Mouse (Mus musculus): ENCODE measurements around the gene Bicral.

Bicral gene

DNA sequence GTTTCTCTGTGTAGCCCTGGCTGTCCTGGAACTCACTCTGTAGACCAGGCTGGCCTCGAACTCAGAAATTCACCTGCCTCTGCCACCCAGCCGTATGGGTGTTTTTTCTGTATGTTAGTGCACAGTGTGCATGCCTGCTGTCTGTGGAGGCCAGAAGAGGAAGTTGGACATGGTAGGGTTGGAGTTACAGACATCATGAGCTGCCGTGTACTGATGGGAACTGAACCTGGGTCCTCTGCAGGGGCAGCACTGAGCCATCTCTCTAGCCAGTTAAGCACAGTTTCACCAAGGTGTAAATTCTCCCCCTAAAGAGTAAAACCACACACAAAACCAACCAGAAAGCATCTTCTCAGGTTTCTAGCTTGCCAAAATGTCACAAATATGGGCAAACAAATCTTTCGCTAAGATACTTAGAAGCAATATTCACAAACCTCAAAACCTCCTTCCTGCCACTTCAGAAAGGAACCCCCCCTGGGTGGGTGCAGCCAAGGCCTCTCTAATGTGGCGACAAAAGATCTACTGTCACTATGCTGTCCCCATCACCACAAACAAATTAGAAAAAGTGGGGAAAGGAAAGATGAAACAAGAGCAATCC lies 12.0 kb upstream of the Bicral start:
- peaks cover 95% of the 10 kb centered on the region for H3K4me1 ChIP-seq (replicated peaks; ENCODE audit: low read depth, low read length)
- H3K4me3 ChIP-seq (replicated peaks; ENCODE audit: low read length) = no peak overlapping the region
- H3K27me3 ChIP-seq (ENCODE audit: insufficient read depth, low read length) = no peaks in the 10 kb centered on the region
- TF ChIP-seq NANOG (IDR thresholded peaks at IDR 0.05; ENCODE audit: borderline replicate concordance, low read length) (no peak), POU5F1 (IDR thresholded peaks at IDR 0.05; ENCODE audit: borderline replicate concordance, low read length) (no peak), CTCF (conservative IDR thresholded peaks at IDR 0.05; ENCODE audit: low read length) (no peak)
- no peaks in the 10 kb centered on the region for H3K36me3 ChIP-seq (ENCODE audit: insufficient read depth, low read length)
- no peaks in the 10 kb centered on the region for H3K9me3 ChIP-seq (ENCODE audit: low read length)

DNA sequence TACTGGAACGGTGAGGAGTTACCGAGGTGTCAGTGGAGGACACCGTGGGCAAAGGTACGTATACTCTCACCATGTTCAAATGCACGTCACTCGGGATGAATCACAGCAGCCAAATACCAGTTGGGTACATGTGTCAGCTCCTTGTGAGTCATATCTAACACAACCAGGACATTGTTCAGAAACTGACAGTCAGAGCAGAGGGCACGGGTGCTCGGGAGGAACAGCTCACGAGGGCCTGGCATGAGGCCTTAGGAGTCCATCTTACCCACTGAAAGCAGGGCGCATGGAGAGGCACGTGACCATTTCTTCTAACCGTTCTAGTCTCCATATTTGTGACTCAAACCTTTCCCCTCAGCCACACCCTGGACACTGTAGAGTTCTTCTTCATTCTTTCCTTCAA lies 8.6 kb upstream of the Bicral start:
- H3K27me3 ChIP-seq (ENCODE audit: insufficient read depth, low read length) = no peaks in the 10 kb centered on the region
- TF ChIP-seq POU5F1 (IDR thresholded peaks at IDR 0.05; ENCODE audit: borderline replicate concordance, low read length) (no peak), CTCF (conservative IDR thresholded peaks at IDR 0.05; ENCODE audit: low read length) (no peak), NANOG (IDR thresholded peaks at IDR 0.05; ENCODE audit: borderline replicate concordance, low read length) (no peak)
- H3K9me3 ChIP-seq (ENCODE audit: low read length) = no peaks in the 10 kb centered on the region
- H3K4me3 ChIP-seq (replicated peaks; ENCODE audit: low read length) = no peak overlapping the region
- peaks cover 84% of the 10 kb centered on the region for H3K4me1 ChIP-seq (replicated peaks; ENCODE audit: low read depth, low read length)
- no peaks in the 10 kb centered on the region for H3K36me3 ChIP-seq (ENCODE audit: insufficient read depth, low read length)

GRCm38 (mm10) chr17:46864566-46865195 lies 6.4 kb upstream of the Bicral start:
- TF ChIP-seq NANOG (IDR thresholded peaks at IDR 0.05; ENCODE audit: borderline replicate concordance, low read length) (no peak), CTCF (conservative IDR thresholded peaks at IDR 0.05; ENCODE audit: low read length) (no peak), POU5F1 (IDR thresholded peaks at IDR 0.05; ENCODE audit: borderline replicate concordance, low read length) (no peak)
- no peaks in the 10 kb centered on the region for H3K27me3 ChIP-seq (ENCODE audit: insufficient read depth, low read length)

DNA sequence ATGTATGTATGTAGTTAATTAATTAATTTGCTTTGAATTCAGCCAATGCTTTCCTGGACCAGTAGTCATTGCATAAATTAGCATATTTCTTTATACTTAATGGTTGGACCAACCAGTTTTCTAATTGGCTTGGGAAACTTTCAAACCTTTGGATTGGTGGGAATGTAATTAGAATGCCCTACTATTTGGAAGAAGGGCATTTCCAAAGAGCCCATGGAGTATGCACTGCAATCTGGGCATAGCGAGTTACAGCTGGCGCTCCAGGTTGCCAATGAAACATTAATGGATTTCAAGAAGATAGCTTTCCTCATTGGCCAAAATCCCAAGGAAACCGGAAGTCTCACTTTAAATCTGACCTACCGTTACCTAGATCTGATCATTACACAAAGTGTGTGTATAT lies 1.8 kb upstream of the Bicral start:
- peaks cover 53% of the 10 kb centered on the region for H3K4me1 ChIP-seq (replicated peaks; ENCODE audit: low read depth, low read length)
- no peaks in the 10 kb centered on the region for H3K36me3 ChIP-seq (ENCODE audit: insufficient read depth, low read length)
- H3K27me3 ChIP-seq (ENCODE audit: insufficient read depth, low read length) = no peaks in the 10 kb centered on the region
- TF ChIP-seq CTCF (conservative IDR thresholded peaks at IDR 0.05; ENCODE audit: low read length) (no peak), POU5F1 (IDR thresholded peaks at IDR 0.05; ENCODE audit: borderline replicate concordance, low read length) (no peak), NANOG (IDR thresholded peaks at IDR 0.05; ENCODE audit: borderline replicate concordance, low read length) (no peak)
- H3K4me3 ChIP-seq (replicated peaks; ENCODE audit: low read length) = no peak overlapping the region
- no peaks in the 10 kb centered on the region for H3K9me3 ChIP-seq (ENCODE audit: low read length)

More at GRCm38 (mm10) chr17:46864566-46865195, 6.4 kb upstream of the Bicral start:
- Histone ChIP-seq H3K36me3 (ENCODE audit: insufficient read depth, low read length) (no peaks in the 10 kb centered on the region), H3K4me3 (replicated peaks; ENCODE audit: low read length) (0 out of 2 replicates have a peak overlapping the region, but pooled peaks have one; percentile 17), H3K9me3 (ENCODE audit: low read length) (no peaks in the 10 kb centered on the region), H3K4me1 (replicated peaks; ENCODE audit: low read depth, low read length) (peaks cover 76% of the 10 kb centered on the region)

DNA sequence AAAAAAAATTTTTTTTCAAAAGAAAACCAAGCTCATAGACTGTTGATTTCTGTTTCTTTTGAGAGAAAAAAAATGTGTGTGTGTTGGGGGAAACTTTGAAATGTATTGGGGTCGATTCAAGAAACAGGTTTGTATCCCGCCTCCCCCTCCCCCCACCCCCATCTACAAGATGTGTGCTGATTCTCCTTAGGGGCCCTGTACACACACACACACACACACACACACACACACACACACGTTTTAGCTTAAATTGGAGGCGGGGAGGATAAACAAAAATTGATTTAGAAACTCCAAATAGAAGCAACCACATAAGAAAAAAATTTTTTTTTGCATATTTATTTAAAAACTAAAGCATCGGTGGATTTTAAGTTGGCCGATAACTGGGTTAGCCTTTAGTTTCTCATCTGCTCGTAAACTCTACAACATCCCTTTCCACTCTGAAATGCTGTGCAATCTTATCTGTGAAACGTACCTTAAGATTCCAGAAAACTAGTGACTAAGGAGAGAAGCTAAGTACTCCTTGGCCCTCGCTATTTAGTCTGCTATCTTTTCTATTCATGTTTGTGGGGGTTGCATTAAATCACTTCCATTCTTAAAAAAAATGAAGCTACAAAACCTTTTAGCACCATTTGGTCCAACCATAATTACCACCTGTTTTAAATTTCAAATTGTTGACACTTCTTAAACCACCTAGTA lies 615 bp upstream of the Bicral start:
- H3K27me3 ChIP-seq (ENCODE audit: insufficient read depth, low read length) = no peaks in the 10 kb centered on the region
- H3K36me3 ChIP-seq (ENCODE audit: insufficient read depth, low read length) = no peaks in the 10 kb centered on the region
- H3K4me3 ChIP-seq (replicated peaks; ENCODE audit: low read length) = peak overlapping the region; percentile 71
- no peaks in the 10 kb centered on the region for H3K9me3 ChIP-seq (ENCODE audit: low read length)
- TF ChIP-seq NANOG (IDR thresholded peaks at IDR 0.05; ENCODE audit: borderline replicate concordance, low read length) (no peak), CTCF (conservative IDR thresholded peaks at IDR 0.05; ENCODE audit: low read length) (no peak), POU5F1 (IDR thresholded peaks at IDR 0.05; ENCODE audit: borderline replicate concordance, low read length) (no peak)
- peaks cover 53% of the 10 kb centered on the region for H3K4me1 ChIP-seq (replicated peaks; ENCODE audit: low read depth, low read length)

GRCm38 (mm10) chr17:46857361-46857902 lies 850 bp downstream of the Bicral start:
- H3K4me1 ChIP-seq (replicated peaks; ENCODE audit: low read depth, low read length) = peaks cover 62% of the 10 kb centered on the region
- peak overlapping the region; percentile 91 for H3K4me3 ChIP-seq (replicated peaks; ENCODE audit: low read length)
- H3K9me3 ChIP-seq (ENCODE audit: low read length) = no peaks in the 10 kb centered on the region
- no peaks in the 10 kb centered on the region for H3K27me3 ChIP-seq (ENCODE audit: insufficient read depth, low read length)
- no peaks in the 10 kb centered on the region for H3K36me3 ChIP-seq (ENCODE audit: insufficient read depth, low read length)
- TF ChIP-seq POU5F1 (IDR thresholded peaks at IDR 0.05; ENCODE audit: borderline replicate concordance, low read length) (no peak), NANOG (IDR thresholded peaks at IDR 0.05; ENCODE audit: borderline replicate concordance, low read length) (no peak), CTCF (conservative IDR thresholded peaks at IDR 0.05; ENCODE audit: low read length) (no peak)

DNA sequence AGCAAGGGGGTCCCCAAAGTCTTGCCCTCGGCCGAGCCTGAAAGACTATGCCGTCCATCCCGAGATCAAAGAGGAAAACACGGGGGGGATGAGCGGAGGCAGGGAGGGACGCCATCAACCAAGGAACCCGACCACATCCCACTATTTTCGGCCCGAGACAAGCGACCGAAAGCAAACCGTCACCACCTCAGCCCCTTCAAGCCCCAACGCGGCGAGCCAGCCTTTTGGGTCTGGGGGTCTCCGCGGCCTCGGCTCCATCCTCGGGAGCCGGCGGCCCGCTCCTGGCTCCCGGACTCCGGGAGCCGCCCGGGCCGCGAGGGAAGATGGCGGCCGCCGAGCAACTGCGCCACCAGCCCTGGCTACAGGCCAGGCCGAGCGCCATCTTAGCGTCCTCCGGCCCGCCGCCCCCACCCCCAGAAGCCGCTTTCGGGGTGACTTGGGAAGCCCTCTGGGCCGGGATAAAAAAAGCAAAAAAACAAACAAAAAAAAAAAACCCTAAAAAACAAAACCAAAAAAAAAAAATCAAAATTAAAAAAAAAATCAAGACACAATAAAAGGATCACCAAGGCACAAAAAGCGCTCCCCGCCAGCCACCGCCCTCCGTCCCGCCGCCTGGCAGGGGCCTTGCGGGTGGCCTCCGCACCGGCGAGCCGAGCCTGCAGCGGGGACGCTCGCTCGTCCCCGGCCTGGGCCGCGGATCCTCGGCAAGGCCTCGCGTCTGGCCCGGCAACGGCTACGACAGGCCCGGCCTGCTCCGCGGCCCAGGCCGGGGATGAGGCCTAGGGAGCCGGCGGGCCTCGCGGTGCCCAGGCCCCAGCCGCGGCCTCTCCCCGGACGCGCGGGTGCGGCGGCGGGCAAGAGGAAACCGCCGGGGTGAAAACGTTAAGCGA lies 1.6 kb downstream of the Bicral start:
- Histone ChIP-seq H3K36me3 (ENCODE audit: insufficient read depth, low read length) (no peaks in the 10 kb centered on the region), H3K9me3 (ENCODE audit: low read length) (no peaks in the 10 kb centered on the region), H3K4me1 (replicated peaks; ENCODE audit: low read depth, low read length) (peaks cover 61% of the 10 kb centered on the region), H3K4me3 (replicated peaks; ENCODE audit: low read length) (peak overlapping the region; percentile 91), H3K27me3 (ENCODE audit: insufficient read depth, low read length) (no peaks in the 10 kb centered on the region)
- TF ChIP-seq CTCF (conservative IDR thresholded peaks at IDR 0.05; ENCODE audit: low read length) (no peak), POU5F1 (IDR thresholded peaks at IDR 0.05; ENCODE audit: borderline replicate concordance, low read length) (no peak), NANOG (IDR thresholded peaks at IDR 0.05; ENCODE audit: borderline replicate concordance, low read length) (no peak)

- H3K4me1 ChIP-seq (replicated peaks; ENCODE audit: low read depth, low read length) = peaks cover 63% of the 10 kb centered on the region
- TF ChIP-seq NANOG (IDR thresholded peaks at IDR 0.05; ENCODE audit: borderline replicate concordance, low read length) (no peak), POU5F1 (IDR thresholded peaks at IDR 0.05; ENCODE audit: borderline replicate concordance, low read length) (no peak), CTCF (conservative IDR thresholded peaks at IDR 0.05; ENCODE audit: low read length) (no peak)
- no peaks in the 10 kb centered on the region for H3K9me3 ChIP-seq (ENCODE audit: low read length)
- peak overlapping the region; percentile 91 for H3K4me3 ChIP-seq (replicated peaks; ENCODE audit: low read length)
- 0 out of 2 replicates have a peak, but pooled peaks cover 4% of the 10 kb centered on the region for H3K36me3 ChIP-seq (ENCODE audit: insufficient read depth, low read length)
- no peaks in the 10 kb centered on the region for H3K27me3 ChIP-seq (ENCODE audit: insufficient read depth, low read length)
These were observed 2.2 kb downstream of the Bicral start for GRCm38 (mm10) chr17:46856107-46856388.
